Mouse (Mus musculus) ovary, adult 10 weeks (tissue): ENCODE data around the gene G6pd2. TPM values are rescaled to one million over a fixed set of nuclear protein-coding genes. Genes with fewer than 3 reads are reported as not detected.

Experiments used
- polyA plus RNA-seq: library from polyadenylated mRNA; stranded (reverse); fragments of 350-450 nt; fragmentation: Illumina TruSeq; extraction: RNeasy Lipid Tissue Mini Kit (QIAGEN cat#74804); gene quantifications from one replicate; pipeline ENCODE4 v1.2.3, GENCODE M21; 2014

The G6pd2 gene
- polyA plus RNA-seq = not detected

GRCm38 (mm10) chr5:61808516-61808915, at the start of gene G6pd2:
Gene G6pd2 (plus strand): TSS chr5:61808816.

